Mouse (Mus musculus): Measurements from ENCODE around the gene Ubxn10. TPM values are rescaled to one million over a fixed set of nuclear protein-coding genes. Genes with fewer than 3 reads are reported as not detected.

The Ubxn10 gene
- polyA plus RNA-seq, 1 experiment from 2014 or later, result 1.3 TPM

DNA sequence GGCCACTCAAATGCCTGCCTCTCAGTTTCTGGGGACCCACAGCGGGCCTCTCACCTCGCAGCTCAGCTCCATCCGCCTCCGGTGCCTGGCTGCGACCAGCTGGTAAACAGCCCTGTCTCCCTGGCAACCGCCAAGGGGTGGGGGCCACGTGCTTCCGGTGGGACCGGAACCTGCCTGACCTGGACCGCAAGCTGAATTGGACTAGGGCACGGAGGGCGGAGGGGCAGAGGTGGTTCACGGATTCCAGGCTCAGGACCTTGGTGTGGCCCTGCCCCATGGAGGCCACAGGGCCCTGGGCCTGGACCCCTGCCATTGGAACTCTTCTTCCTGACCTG lies 11.9 kb downstream of the Ubxn10 start:
- Histone ChIP-seq H3K9me3 (no peaks in the 10 kb centered on the region), H3K27ac (peak overlapping the region; percentile 86), H3K27me3 (ENCODE audit: insufficient read depth, poor library complexity, severe bottlenecking) (peaks cover 20% of the 10 kb centered on the region), H3K4me1 (peaks cover 54% of the 10 kb centered on the region), H3K4me3 (peak overlapping the region; percentile 49), H3K36me3 (no peaks in the 10 kb centered on the region)
- DNase-seq (ENCODE audit: low spot score), result peak; percentile 88
- WGBS, result 7% methylated on average over 13 of the region's 13 CpGs

DNA sequence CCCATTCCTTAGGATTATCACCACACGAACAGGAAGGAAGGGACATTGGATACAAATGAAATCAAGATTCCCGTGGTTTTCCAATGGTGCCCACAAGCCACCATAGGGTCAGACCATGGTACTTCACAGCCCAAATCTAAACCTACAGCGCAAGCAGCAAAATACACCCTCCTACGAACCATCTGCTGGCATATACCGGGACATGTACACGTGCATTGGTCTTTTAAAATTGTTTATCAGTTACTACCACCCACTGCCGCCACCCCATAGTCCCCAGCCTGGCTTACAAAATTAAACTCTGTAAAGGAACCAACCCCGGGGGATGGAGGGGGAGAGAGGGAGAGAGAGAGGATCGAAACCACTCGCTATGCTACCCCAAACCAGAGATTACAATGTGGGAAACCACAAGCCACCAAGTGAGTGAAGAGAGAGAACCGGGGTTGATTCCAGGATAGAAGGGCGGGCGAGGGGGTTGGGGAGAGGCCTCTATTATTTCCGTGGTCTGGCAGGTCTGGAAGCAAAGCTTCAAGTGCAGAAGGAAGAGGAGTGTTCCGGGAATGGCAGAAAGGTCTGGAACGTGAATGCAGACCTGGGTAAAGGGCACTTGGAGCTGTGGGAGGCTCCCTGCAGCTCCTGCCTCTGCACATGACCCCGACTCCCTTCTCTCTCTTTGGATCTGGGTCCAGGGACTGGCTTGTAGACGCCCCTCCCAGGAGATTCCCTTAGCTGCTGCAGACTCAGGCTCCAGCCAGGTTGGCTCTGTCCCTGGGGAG lies 12.4 kb downstream of the Ubxn10 start, which contains the start of gene Pla2g2c:
Pla2g2c (plus strand) TSS at position 439 of the 773 bp plus-strand sequence.
- Histone ChIP-seq H3K36me3 (no peaks in the 10 kb centered on the region), H3K27me3 (ENCODE audit: insufficient read depth, poor library complexity, severe bottlenecking) (peaks cover 20% of the 10 kb centered on the region), H3K4me3 (peak within 1 kb of the TSS; percentile 49), H3K27ac (peak within 1 kb of the TSS; percentile 86), H3K9me3 (no peaks in the 10 kb centered on the region), H3K4me1 (peaks cover 55% of the 10 kb centered on the region)
- WGBS, result 43% methylated on average over 18 of the region's 18 CpGs
- DNase-seq (ENCODE audit: low spot score), result no peak

DNA sequence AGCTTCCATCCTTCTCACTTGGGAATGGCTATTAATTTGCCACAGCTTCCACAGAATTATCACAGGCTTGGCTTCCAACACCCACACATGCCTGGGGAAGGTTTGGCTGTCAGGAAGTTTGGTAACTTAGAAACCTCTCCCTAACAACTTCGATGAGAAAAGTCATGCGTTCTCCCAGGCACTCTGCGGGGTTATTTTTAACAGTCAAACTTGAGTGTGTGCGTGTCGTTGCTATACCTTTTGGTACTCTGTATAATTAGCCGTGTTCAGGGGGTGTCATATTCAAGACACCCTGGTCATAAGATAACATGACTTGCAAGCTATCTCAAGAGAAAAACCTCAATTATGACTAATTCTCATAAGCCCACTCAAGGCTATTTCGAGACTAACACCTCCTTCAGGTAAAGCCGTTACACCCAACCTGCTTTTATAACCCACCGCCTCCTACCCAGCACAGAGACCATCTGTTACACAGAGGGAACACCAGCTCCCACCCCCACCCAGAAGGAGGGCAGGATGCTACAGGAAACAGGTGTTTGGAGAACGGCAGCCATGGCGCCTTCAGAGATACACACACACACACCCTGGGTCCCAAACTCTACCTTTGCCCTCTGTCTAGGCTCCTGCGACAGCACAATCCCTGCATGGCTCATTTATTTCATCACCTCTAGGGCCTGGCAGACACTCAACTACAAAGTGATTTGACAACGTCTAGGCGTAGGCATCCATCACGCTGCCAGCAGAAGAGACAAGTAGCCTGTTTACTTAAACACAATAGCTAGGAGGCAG lies 13.3 kb downstream of the Ubxn10 start:
- Histone ChIP-seq H3K27ac (0 out of 2 replicates have a peak overlapping the region, but pooled peaks have one; percentile 47), H3K4me3 (no peak overlapping the region), H3K36me3 (no peaks in the 10 kb centered on the region), H3K9me3 (no peaks in the 10 kb centered on the region), H3K4me1 (peaks cover 55% of the 10 kb centered on the region), H3K27me3 (ENCODE audit: insufficient read depth, poor library complexity, severe bottlenecking) (peaks cover 20% of the 10 kb centered on the region)
- no peak for DNase-seq (ENCODE audit: low spot score)
- 47% methylated on average over 15 of the region's 15 CpGs for WGBS

DNA sequence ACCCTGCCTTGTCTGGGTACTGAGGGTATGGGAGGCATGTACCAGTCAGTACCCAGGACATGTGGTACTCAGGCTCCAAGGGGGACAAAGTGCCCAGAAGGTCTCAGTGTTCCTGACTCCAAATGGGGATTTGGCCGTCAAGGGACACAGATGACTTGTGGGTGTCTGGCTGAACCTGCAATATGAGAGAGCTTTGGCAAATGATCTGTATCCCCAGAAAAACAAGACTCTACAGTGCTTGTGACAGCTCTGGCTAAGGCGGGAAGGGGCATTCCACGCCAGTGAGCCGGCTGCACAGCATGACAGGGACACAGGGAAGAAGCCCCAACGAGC lies 17.7 kb downstream of the Ubxn10 start:
- Histone ChIP-seq H3K4me1 (peaks cover 35% of the 10 kb centered on the region), H3K4me3 (no peak overlapping the region), H3K9me3 (no peaks in the 10 kb centered on the region), H3K36me3 (no peaks in the 10 kb centered on the region), H3K27me3 (ENCODE audit: insufficient read depth, poor library complexity, severe bottlenecking) (peaks cover 20% of the 10 kb centered on the region), H3K27ac (no peak overlapping the region)
- WGBS, result 73% methylated on average over 5 of the region's 5 CpGs
- no peak for DNase-seq (ENCODE audit: low spot score)

DNA sequence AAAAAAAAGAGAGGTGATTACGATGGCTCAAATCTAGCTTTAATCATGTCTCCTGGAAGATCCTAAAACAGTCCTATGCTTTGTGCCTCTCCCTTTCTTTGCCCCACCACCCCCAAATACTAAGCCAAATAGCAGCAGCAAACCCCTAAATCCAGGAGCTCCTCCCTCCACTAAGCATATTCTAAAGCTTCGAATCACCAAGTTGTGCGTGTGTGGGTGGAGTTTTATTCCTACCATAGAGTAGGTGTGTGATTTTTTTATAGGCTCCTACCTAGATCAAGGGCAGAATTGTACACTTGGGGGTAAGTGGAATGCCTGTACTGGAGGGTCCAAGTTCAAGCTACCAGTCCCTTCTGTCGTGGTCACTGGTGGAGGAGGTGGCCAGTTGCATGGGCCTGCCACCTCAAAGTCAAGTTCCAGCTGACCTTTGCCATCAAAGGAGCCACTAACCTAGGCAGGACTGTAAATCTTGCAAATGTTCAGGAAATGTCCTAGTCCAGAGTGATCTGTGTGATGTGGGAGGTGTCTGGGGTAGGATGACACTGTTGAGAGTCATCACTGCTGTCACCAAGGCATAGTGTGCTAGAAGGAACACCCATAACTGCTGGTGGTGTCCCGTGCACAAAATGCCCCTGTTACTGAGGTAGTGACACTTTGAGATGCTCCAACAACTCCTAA lies 18.2 kb downstream of the Ubxn10 start:
- Histone ChIP-seq H3K4me1 (peaks cover 30% of the 10 kb centered on the region), H3K36me3 (no peaks in the 10 kb centered on the region), H3K27ac (no peak overlapping the region), H3K9me3 (no peaks in the 10 kb centered on the region), H3K4me3 (no peak overlapping the region), H3K27me3 (ENCODE audit: insufficient read depth, poor library complexity, severe bottlenecking) (peaks cover 20% of the 10 kb centered on the region)
- WGBS, result 77% methylated on average over 5 of the region's 5 CpGs
- DNase-seq (ENCODE audit: low spot score), result no peak

DNA sequence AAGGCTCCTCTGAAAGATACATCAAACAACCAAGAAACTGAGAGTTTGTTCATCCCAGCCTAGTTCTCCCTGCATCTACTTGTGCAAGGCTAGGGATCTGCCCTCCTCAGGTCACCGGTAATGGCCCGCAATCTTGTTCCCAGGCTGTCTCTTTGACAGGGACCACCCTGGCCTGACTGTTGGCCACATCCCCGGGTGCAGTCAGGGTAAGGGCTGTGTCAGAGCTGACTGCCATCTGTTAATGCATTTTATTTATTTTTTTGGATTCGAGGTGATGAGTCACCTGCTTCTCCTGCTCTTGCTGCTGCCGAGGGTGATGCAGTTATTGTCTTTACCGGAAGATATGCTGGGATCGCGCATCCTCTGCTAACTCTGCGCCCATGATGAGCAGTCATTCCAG lies 20.3 kb downstream of the Ubxn10 start:
- H3K27ac ChIP-seq, result no peak overlapping the region
- DNase-seq (ENCODE audit: low spot score), result no peak
- no peaks in the 10 kb centered on the region for H3K9me3 ChIP-seq
- no peaks in the 10 kb centered on the region for H3K36me3 ChIP-seq
- peaks cover 14% of the 10 kb centered on the region for H3K4me1 ChIP-seq
- H3K4me3 ChIP-seq, result no peak overlapping the region
- WGBS, result 78% methylated on average over 9 of the region's 9 CpGs
- H3K27me3 ChIP-seq (ENCODE audit: insufficient read depth, poor library complexity, severe bottlenecking), result peaks cover 11% of the 10 kb centered on the region; the same call in 1 of the 2 replicates

DNA sequence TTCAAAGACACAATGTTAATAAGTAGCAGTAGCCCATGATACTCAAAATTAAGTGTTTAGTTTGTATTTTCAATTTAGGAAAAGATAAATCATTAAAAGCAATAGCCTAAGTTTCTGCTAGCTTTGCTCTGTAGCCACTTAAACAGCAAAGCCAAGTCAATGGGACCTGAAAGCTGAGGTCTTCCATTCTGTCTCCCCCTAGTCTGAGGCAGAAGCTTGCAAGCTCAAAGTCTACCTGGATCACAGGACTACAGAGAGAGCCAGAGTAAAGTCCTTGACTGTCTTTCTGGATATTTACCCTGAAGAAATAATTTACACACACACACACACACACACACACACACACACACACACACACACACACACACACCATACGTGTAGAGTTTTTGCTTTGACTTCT lies 22.8 kb downstream of the Ubxn10 start:
- Histone ChIP-seq H3K4me1 (no peaks in the 10 kb centered on the region), H3K9me3 (no peaks in the 10 kb centered on the region), H3K27me3 (ENCODE audit: insufficient read depth, poor library complexity, severe bottlenecking) (0 out of 2 replicates have a peak, but pooled peaks cover 9% of the 10 kb centered on the region), H3K4me3 (no peak overlapping the region), H3K36me3 (no peaks in the 10 kb centered on the region), H3K27ac (no peak overlapping the region)
- WGBS, result 82% methylated on average over 1 of the region's 1 CpGs
- no peak for DNase-seq (ENCODE audit: low spot score)

DNA sequence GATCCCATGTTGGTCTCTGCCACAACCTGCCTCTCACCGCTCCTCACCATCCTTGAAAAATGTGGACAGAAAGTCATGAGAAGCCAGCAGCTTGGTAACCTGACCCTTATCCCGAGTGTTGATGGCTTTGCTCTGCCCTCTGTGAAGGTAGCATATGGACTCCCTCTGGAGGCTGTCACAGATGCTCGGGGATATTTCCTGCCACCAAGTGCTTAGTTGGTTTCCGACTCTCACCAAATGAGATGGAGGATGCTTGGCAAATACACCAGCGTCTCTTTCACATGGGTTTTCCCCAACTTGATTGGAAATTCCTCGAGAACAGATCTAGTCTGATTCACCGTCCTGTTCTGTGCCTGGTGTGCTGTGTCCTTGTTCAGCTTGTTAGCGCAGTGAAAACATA lies 24.3 kb downstream of the Ubxn10 start:
- no peaks in the 10 kb centered on the region for H3K9me3 ChIP-seq
- WGBS, result 73% methylated on average over 8 of the region's 8 CpGs
- H3K36me3 ChIP-seq, result no peaks in the 10 kb centered on the region
- no peak for DNase-seq (ENCODE audit: low spot score)
- H3K4me3 ChIP-seq, result no peak overlapping the region
- H3K27ac ChIP-seq, result no peak overlapping the region
- no peaks in the 10 kb centered on the region; the same call in 1 of the 2 replicates for H3K4me1 ChIP-seq
- H3K27me3 ChIP-seq (ENCODE audit: insufficient read depth, poor library complexity, severe bottlenecking), result 0 out of 2 replicates have a peak, but pooled peaks cover 9% of the 10 kb centered on the region

DNA sequence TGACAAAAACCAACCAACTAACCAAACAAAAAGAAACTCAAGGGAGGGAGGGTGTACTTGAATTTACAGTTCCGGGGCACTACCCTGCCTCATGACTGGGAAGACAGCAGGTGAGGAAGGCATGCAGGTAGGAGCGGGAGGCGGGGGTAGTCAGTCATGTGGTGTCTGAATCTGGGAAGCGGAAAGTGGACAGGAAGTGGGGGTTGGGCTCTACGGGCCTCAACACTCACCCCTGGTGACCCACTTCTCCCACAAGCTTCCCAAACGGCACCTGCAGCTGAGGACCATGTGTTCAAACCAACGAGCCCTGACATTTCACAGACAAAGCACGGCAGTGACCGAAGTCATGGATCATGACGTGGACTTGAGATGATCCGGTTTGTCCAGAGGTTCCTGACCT lies 24.9 kb downstream of the Ubxn10 start:
- no peak for DNase-seq (ENCODE audit: low spot score)
- 82% methylated on average over 11 of the region's 11 CpGs for WGBS
- H3K9me3 ChIP-seq, result no peaks in the 10 kb centered on the region
- no peaks in the 10 kb centered on the region; the same call in 1 of the 2 replicates for H3K4me1 ChIP-seq
- 0 out of 2 replicates have a peak, but pooled peaks cover 12% of the 10 kb centered on the region for H3K27me3 ChIP-seq (ENCODE audit: insufficient read depth, poor library complexity, severe bottlenecking)
- H3K27ac ChIP-seq, result no peak overlapping the region
- H3K36me3 ChIP-seq, result no peaks in the 10 kb centered on the region
- no peak overlapping the region for H3K4me3 ChIP-seq

DNA sequence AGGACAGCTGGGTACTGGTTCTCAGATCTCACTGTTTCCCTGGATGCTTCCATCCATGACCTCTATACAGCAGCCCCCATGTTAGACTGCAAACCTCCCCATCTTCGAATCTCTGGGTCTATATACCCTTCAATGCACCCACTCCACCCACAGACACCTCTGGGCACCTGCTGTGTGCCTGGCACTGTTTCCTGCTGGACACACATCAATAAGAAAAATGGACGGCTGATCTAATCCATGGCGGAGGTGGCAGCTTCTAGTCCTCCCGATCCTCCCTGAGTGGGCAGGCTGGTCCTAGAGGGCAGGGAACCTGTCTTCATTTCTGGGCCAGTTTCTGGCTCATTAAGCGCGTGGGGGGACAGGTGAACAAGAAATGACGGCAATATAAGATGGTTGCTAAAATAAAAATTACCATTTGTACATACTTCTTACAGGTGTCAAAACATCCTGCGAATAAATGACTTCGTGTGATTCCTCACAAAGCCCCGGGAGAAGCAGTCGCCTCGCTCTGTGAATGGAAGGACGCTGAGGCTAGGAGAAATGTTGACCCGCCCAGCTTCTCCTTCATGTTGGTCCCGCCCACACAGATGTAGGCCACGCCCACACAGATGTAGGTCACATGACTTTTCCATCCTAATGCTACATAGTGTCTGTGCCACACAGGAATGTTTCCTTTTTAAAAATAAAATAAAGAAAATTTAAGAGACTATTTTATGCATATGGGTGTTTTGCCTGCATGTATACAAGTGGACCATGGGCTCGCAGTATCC lies 25.7 kb downstream of the Ubxn10 start:
- Histone ChIP-seq H3K27me3 (ENCODE audit: insufficient read depth, poor library complexity, severe bottlenecking) (0 out of 2 replicates have a peak, but pooled peaks cover 13% of the 10 kb centered on the region), H3K4me1 (no peaks in the 10 kb centered on the region; the same call in 1 of the 2 replicates), H3K9me3 (no peaks in the 10 kb centered on the region), H3K27ac (no peak overlapping the region), H3K4me3 (no peak overlapping the region), H3K36me3 (no peaks in the 10 kb centered on the region)
- WGBS, result 59% methylated on average over 17 of the region's 17 CpGs
- no peak for DNase-seq (ENCODE audit: low spot score)

DNA sequence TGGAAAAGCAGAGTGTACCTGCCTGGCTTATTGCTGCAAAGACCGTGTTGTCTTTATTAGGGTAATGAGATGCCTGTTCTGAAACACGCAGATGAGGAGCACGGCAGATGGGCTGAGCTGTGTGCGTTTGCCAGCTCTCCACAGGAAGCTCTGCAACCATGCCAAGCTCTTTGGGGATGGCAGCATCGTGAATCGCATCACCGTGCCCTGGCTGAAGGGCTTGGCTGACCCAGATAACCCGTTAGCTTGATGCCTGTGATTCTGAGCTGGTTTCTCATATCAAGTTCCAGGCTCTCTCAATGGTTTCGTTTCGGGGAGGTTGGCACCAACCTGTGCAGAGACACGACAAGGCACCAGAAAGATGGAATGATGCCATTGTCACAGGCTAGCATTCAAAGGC lies 26.3 kb downstream of the Ubxn10 start:
- H3K27ac ChIP-seq, result no peak overlapping the region
- 0 out of 2 replicates have a peak, but pooled peaks cover 13% of the 10 kb centered on the region for H3K27me3 ChIP-seq (ENCODE audit: insufficient read depth, poor library complexity, severe bottlenecking)
- H3K4me3 ChIP-seq, result no peak overlapping the region
- DNase-seq (ENCODE audit: low spot score), result no peak
- no peaks in the 10 kb centered on the region; the same call in 1 of the 2 replicates for H3K4me1 ChIP-seq
- 81% methylated on average over 11 of the region's 11 CpGs for WGBS
- no peaks in the 10 kb centered on the region for H3K9me3 ChIP-seq
- no peaks in the 10 kb centered on the region for H3K36me3 ChIP-seq

DNA sequence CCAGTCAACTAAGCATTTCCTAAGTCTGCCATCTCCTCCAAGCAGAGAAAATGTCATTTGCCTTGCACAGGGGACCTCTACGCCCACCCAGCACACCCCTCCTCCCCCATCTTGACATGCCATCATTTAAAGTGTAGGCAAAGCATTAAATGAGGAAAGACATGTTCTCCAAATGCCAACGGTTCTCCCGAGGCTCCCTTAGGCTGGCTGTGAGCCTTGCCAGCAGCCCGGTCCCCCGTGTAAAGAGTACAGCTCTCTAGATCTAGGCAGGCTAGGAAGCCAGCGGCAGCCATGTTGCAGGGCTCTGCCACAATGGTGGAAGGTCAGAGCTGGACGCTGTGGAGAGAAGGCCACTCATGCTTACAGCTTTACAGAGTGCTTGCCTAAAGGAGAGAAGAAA lies 27.0 kb downstream of the Ubxn10 start:
- H3K9me3 ChIP-seq, result no peaks in the 10 kb centered on the region

More for the DNA sequence above, 27.0 kb downstream of the Ubxn10 start:
- H3K36me3 ChIP-seq, result no peaks in the 10 kb centered on the region
- 72% methylated on average over 7 of the region's 7 CpGs for WGBS
- no peak overlapping the region for H3K27ac ChIP-seq
- DNase-seq (ENCODE audit: low spot score), result no peak
- H3K4me1 ChIP-seq, result no peaks in the 10 kb centered on the region; the same call in 1 of the 2 replicates
- H3K4me3 ChIP-seq, result no peak overlapping the region
- H3K27me3 ChIP-seq (ENCODE audit: insufficient read depth, poor library complexity, severe bottlenecking), result 0 out of 2 replicates have a peak, but pooled peaks cover 13% of the 10 kb centered on the region

All from heart, embryonic 10.5 days (tissue).